Mouse (Mus musculus) kidney, postnatal 4 days (tissue): ENCODE data around the gene Gdf7.

ENCODE experiments used
- DNase-seq, 2 experiments: peaks; one replicate each; pipeline ENCODE4 v3.0.0; 2021; ENCODE audit warnings: mixed read lengths in 2 of 2

Gdf7 gene

DNA sequence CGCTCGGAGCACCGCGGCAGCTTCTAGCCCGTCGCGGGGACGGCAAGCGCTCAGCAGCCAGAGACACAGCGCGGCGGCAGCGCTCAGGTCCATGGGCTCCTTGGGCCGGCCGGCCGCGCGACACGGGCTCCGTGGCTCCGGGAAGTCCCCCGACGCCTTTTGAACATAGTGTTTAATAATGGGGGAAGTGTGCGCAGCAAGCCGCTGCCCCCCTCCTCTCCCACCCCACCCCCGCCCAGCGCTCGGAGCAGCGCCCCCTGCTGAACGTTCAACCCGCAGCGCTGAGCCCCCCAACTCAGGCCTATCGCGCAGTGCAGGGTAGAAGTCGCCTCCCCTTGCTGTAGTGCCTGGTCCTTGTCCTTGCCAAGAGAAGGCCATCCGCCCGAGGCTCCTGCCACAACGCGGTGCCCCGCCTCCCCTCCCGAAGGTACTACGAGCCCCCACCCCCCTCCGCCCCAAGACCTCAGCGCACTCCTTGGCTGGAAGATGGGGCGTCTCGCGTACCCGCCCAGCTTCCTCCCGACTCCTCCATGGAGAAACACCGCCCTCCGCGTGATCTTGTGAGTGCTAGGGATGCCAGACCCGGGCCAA lies at the start of gene Gdf7:
Gene Gdf7, minus strand, starts transcription at position 114 of the 591 bp plus-strand sequence.
- peak; percentile 56 to 59 for DNase-seq

DNA sequence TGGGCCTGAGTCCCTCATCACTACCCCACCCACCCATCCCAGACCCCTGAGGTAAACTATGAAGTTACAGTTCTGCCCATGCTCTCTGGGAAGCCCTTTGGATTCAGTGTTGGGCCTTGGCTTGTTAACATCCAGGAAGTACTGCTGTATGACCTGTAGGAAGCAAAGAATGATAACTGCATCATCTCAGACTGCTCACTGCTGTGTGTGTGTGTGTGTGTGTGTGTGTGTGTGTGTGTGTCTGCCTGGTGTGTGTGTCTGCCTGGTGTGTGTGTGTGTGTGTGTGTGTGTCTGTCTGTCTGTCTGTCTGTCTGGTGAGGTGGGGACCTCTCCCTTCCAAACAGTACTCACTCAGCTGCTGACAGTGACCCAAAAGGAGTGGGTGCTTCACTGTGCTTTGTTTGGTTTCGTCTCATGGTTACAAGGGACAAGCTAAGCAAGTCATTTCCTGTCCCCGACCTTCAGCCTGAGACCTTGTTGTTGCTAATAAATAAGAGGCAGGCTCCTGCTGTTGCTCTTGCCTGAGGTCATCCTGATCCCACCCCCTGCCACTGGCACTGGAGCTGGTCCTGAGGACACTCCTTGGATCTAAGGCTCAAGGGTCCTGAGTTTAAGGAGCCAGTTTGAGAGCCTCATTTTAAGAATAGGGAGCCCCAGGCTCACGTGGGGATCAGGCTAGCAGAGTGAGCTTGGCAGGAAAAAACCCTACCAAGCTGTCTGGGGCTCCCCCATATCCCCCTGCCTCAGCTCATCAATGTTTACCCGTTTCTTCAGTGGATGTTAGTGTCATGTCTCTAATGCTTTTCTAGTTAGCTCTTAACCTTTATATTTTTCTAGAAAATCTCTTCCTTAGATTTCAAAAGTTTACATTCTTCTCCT lies 49.5 kb upstream of the Gdf7 start:
- DNase-seq = peak; percentile 51 to 65

DNA sequence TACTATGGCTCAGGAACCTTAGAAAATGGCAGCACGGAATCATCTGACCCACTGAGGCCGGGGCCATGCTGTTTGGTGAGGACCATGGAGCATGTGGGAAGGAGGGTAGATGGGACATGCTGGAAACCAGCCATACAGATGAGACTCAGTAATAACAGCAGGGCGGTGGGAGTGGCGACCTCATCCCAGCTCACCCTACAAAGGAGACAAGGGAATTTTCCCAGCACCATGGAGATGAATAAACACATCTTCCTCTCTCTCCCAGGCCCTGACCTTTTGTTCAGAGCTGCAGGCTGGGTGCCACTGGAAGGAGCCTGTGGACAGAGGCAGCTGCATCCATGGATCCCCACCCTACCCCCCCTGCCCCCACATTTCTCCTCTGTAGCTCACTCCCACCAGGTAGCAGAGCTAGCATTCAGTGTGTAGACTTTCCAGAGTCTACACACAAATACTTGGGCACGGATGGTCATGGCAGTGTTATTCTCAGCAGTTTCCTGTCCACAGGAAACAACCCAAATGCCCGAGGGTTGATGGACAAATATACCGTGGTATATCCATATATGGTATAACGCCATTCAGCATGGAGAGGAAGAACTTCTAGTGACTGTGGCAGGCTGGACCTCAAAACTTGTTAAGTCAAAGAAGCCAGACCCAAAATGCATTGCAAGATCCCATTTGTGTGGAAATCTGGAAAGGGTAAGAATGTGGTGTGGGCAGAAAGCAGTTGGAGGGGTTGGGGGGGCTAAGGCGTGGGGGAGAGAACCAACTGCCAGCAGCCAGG lies 47.2 kb upstream of the Gdf7 start:
- DNase-seq = no peak

DNA sequence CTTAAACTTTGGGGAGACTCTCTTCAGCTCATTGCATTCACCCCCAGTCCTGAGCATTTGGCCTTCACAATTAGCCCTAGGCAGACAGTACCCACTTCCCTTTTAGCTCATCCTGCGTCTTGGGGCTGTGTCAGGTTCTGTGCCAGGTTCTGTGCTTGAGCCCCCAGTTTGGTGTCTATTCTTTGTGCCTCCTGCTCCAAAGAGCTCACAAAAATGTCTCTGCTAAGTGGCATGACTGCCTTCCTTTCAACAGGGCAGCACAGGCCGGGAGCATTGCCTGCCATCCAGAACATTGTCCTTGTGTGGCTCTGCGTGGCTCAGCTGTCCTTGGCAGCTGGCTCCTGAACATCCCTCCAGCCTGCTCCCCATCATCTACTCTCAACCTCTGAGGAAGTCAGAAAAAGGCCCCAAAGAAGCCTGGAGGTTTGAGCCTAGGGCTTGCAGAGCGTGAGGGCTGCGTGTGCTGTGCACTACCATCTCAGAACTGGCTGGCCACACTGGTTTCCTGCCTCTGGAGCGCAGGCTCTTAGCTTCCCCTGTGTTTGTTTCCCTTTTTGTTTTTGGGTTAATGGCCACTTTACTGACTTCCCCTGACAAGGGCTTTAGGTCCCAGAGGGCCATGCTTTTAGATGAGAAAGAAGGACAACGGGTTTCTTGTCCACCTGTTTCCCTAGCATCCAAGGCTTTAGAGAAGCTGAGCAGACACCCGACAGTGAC lies 46.1 kb upstream of the Gdf7 start:
- no peak for DNase-seq

DNA sequence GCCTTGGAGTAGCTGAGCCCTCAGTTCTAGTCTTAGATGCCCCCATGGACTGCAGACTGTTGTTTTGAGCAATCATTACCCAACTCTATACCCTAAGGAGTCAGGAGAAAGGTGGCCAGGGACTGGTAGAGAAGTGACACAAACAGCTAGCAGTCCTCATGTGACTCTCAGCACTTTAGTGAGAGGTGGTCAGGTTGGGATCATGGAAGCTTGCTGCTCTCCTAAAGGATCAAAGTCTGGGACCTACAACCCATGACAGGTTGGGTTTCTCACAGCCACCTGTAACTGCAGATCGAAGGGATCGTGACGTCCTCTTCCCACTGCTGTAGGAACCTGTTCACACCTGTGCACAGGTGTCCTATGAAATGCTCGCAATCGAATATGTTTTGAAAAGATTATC lies 43.8 kb upstream of the Gdf7 start:
- DNase-seq = no peak

DNA sequence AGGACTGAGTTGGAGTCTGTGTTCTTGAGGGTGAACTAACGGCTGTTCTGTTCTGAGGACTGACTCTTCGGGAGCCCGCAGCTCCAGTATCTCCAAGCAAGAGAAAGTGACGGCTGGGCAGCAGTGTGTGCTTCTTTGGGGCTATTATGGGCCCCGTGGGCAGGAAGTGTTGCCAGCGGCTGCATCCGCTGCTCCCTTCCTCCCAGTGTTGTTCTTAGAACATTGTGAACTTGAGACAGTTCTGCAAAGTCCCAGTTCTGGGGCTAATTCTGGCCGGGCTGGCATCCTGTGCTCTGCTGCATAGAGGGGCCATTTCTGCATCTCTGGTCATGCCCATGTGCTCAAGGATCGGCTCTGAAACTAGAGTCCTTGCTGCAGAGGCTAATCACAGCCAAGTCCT lies 43.1 kb upstream of the Gdf7 start:
- DNase-seq = peak; percentile 50 to 68

DNA sequence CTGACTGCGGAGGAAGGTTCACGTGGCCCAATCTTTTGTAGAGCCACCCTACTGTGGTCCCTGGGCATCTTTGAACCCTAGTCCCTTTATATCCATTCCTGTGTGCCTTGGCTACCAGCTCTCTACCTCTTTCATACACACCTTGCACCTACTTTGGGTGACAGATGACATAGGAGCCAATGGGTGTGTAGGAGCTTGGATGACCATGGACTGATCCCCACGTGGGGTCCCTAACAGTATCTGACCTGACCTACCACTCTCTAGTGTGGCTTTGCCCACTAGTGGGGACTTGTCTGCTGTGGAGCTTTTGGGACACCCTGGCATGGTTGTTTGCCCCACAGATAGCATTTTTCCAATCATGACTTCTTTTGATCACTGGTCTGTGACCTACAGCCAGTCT lies 41.6 kb upstream of the Gdf7 start:
- DNase-seq = no peak

DNA sequence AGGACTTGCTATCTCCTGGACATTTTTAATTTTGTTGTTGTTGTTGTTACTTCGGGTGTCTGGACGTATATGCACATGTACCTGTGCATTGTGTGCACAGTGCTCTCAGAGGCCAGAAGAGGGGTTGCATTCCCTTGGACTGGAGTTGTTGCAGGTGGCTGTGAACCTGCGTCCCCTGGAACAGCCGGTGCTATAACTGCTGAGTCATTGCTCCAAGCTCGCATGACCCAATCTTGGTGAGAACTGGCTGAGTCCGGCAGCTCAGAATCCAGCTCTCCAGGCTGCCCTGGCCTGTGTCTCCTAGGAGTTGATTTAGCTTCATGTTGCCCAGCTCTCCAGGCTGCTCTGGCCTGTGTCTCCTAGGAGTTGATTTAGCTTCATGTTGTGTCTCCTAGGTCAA lies 39.3 kb upstream of the Gdf7 start:
- DNase-seq = no peak

DNA sequence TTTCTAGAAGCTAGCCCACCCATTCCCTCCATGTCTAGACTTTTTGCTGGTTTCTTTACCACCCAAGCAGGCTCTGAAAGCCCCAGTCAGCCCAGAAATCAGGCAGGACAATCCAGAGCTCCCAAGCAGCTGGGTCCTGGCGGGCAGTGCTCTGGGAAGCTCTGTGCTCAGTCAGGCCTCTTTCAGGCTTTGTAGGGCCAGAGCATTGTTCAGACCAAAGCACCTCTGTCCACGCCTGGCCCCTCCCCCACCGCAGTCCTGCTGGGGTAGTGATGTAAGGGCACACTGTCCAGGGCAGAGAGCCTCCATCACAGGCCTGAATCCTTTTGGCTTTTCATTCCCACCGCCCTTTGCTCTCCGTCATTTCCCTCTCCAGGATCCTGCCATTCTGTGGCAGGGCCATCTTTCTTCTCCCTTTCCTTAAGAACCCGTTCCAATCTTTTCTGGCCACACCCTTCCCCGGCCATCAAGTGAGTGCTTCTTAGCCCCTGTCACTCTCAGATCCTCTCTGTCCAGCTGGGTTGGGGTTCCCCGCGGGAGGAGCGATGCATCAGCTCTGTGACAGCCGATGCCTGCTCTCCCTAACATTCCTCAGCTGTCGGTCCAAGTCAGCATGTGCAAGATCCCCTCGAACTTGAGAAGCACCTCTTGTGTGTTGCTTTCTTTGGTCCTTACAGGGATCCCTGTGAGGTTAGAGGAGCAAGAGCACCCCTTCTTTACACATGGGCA lies 38.0 kb upstream of the Gdf7 start:
- peak; percentile 41 to 63 for DNase-seq

DNA sequence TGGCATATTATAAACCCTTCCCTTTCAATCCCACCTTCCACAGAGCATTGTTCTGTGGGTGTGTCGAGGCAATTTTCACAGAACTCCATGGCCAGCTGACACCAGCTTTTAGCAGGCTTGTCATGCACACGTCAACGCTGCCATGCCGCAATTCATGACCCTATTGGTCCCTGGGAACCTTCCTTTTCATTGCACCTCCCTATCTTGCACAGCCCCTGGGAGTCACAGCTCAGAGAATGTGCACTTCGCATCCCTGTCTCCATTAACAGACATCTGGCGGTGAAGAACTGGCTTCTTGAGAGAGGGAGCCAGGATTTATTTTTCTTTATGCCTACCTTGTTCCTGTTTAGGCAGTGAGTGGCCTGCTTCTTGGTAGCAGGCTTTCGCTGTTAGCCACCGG lies 37.2 kb upstream of the Gdf7 start:
- DNase-seq = no peak

DNA sequence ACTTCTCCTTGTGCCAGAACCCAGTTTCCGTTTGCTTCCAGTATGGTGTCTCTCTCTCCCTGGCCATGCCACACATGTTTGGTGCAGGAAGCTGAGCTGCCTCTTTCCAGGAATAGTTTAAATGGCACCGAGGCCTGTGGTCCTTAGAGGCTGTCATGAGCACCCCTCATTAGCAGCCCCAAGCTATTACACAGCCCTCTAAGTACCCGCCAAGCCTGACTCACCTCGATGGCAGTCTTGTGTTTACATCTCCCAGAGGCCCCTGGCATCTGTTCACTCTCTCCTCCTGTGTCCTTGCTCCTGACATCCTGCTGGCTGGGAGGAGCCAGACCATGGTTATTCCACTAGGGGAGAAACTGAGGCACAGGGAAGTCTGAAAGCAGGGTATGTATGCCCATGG lies 36.7 kb upstream of the Gdf7 start:
- no peak for DNase-seq

DNA sequence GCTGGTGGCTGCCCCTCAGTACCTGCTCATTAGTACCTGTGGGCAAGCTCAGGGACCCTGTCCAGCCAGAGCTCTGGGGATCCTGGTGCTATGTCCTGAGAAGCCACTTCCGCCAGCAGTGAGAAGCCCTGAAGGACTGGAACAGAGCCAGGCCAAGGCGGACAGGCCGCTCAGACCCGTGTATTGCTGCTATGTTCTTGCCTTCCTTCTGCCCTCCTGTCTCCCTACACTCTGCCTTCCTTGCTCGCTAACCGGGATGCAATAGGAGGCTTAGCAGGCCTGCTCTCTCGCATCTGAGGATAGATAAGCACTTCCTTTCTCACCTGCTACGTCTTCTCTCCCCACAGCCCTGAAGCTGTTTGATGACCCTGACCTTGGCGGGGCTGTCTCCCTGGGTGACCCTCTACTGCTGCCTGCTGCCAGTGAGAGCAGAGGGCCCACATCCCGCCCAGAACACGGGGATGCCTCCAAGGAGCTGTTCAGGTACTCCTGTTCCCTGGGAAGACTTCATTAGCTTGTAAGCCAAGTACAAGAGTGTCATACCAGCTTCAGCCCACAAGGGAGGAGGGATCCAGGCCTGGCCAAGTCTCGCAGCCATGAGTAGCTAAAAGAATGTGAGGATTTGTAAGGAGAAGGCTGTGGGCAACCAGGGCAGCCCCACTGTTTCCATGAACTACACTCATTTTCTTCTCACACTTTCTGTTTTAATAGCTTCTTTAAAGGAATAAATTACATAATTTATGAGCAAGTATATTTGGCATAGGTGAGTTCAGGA lies 35.7 kb upstream of the Gdf7 start:
- DNase-seq = no peak

DNA sequence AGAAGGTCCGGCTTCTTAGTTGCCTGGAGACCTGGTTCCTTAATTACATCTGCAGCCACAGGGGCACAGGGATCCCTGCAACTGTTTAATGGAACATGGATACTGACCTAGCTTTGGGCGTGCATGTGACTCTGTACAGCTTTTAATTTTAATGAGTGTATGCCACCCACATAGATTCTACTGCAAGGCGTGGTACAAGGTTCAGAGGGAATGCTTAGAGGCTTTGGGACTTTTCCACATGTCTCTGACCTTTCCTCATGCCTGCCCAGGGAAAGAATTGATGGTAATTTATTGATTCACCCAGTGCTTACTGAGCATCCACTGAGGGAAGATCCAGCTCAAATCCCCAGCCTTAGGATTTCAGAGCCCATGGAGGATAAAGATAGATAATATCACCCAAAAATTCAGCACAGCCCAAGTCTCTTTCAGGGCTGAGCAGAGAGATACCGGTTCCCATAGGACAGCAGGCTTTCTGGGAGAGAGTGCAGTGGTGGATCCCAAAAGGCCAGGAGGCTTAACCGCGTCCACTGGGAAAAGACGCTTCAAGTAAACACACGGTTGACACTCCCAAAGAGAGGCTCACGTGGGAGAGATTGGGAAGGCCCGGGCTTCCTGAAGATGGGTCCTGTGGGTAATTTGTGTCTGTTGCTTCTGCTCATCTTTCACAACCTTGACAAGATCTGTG lies 35.0 kb upstream of the Gdf7 start:
- no peak for DNase-seq

DNA sequence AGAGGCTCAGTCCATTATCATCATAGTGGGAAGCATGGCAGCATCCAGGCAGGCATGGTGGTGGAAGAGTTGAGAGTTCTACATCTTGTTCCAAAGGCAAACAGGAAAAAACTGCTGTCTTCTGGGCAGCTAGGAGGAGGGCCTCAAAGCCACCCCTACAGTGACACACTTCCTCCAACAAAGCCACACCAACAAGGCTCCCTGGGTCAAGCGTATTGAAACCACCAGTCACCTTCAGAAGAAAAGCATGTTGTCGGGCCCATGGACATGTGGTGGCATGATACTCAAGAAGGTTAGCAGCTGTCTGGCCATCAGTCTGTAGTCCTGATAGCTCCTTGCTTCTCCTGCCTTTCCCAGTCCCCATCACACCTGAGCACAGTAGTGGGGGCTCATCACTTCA lies 33.7 kb upstream of the Gdf7 start:
- no peak for DNase-seq

DNA sequence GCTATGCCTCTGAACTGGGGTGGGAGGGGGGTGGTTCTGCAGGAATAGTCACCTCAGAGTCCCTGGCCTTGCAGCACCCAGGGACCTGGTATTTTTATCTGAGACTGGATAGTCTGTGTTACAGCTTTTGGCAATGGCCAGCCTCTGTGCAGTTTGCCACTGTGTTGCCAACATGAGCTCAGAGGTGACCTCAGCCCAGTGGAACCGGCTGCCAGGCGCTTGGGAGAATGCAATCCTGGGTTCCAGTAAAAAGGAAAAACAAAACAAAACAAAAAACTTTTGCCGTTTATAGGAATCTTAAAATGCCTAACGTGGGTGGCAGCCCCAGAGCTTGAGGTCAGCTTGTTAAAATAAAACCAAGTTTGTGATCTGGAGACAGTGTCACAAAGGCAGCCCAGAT lies 32.5 kb upstream of the Gdf7 start:
- DNase-seq = no peak

DNA sequence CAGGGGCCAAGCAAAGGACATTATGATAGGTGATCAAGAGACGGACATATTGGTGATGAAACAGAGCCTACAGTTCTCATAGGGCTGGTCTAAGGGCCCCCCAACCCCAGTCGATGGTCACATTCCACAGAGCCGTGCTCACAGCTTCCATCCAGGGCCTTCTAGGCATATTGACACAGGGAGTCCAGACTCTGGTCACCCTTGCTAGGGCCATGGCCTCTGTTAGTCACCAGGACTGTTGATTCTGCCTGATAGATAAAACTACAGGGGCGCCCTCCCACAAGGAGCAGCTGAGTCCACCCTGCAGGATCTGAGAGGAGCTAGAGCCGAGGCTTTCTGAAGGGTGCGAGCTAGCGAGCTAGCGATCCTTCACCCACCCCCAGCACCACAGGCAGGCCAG lies 31.9 kb upstream of the Gdf7 start:
- no peak for DNase-seq

DNA sequence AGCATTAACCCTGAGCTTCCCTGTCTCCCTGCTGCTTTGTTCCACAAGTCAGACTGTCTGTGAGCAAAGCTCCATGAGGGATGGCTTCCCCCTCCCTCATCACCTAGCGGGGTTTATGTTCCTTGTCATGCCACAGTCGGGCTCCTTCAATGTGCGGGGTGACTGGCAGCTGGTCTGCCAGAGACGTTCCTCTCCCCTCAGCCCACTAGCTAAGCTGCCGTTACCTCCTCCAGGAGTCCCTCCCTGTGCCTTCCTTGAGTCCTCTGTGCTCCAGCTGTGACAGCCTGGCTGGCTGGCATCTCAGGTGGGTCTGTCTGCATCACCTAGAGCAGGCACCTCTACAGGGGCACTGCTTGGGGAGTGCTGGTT lies 30.4 kb upstream of the Gdf7 start:
- DNase-seq = no peak

DNA sequence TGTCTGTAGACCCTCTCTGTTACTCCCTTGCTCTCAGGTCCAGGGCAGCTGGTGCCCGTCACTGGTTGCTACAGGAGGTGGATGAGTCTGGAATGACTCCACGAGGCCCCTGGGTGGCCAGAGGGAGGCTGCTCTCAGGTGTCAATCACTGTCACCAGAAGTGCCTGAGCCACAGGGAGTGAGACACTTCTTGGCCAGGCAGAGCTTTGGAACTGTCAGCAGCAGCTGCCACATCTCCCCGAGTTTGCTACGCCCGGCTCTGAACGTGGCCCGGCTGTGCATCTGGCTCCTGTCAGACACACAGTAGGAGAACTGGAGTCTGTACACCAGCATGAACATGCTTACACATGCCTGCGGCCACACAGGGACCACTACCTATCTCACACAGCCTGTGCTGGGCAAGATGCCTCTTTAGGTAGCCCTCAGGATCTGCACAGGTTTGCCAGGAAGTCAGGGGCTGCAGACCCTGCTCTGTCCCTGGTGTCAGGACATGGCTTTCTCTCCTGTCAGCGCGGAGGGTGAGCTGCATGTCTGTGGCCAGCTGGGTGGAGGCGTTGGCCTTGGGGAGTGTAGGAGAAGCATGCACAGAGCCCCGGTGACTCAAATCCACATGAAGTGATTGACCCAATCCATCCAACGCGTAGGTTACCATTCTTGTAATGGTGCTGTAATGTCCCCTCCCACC lies 29.9 kb upstream of the Gdf7 start:
- DNase-seq = peak; percentile 73 to 80

DNA sequence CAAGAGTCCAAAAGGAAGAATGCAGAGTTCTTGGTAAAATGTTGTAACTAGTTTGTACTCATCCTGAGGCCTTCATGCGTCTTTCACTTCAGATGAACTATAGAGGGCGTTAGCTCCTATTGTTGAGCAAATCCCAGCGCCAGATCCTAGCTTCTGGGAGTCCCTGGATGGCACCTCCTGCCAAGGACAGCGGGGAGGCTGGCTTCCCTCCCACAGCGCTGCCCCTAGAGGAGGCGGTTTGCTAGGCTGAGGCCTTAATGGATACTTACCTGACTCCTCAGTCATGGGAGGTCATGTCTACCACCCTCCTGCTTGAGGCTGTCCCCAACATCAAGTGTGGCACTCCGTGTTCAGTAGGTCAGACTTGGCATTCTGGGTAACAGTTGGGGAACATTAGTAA lies 27.5 kb upstream of the Gdf7 start:
- DNase-seq = no peak

DNA sequence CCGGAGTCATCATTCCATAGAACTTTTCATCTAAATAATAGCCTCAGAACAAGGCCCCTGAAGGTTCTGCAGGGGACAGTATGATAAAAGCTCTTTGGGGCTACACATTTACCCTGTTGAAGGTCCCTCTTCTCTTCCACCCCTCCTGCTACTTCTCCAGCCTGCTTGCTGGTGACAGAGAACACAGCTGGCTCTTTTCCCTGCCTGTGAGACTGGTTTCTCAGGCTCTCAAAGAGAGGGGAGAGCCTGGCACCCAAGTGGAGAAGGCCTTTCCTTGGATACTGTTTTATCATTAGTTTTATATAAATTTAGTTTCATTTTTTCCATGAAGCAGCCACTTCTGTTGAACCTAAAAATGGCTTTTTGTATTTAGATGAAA lies 25.9 kb upstream of the Gdf7 start:
- no peak for DNase-seq
